Mouse (Mus musculus) kidney, postnatal 0 days (tissue): Measurements from ENCODE around the gene Nceh1. TPM values are rescaled to one million over a fixed set of nuclear protein-coding genes. Genes with fewer than 3 reads are reported as not detected.
"Not testable (repeated sequence)": the region's sequence is repeated elsewhere in the genome, so short reads cannot be mapped to it uniquely, and the experiment has no call there.

Experiments
- ATAC-seq: fragments of 200-750 bp; cut with Nextera tagmentation; replicated peaks from 2 replicates; pipeline ENCODE4 v1.8.0; 2017; ENCODE audit warnings: low read depth, moderate number of reproducible peaks, moderate TSS enrichment, moderate library complexity; ENCODE audit not compliant: low FRiP score
- DNase-seq: peaks from one replicate; pipeline ENCODE4 v3.0.0-alpha.2; 2016; ENCODE audit warnings: low spot score
- H3K27ac ChIP-seq: fragments of 300-500 bp; sonication (generic); 2 replicates; pipeline ENCODE4 v1.5.1; 2014; ENCODE audit warnings: mild to moderate bottlenecking
- H3K27me3 ChIP-seq: fragments of 300-500 bp; sonication (generic); 2 replicates; pipeline ENCODE4 v1.6.1; 2014; ENCODE audit warnings: low read length, mixed read lengths; ENCODE audit not compliant: insufficient read depth
- H3K36me3 ChIP-seq: fragments of 300-500 bp; sonication (generic); 2 replicates; pipeline ENCODE4 v1.6.1; 2014; ENCODE audit warnings: low read length, mixed read lengths; ENCODE audit not compliant: insufficient read depth
- H3K4me1 ChIP-seq: fragments of 300-500 bp; sonication (generic); replicated peaks from 2 replicates; pipeline ENCODE4 v1.6.1; 2014; ENCODE audit warnings: antibody characterized with exemption, low read length, mixed read lengths; ENCODE audit not compliant: insufficient read depth
- H3K4me2 ChIP-seq: fragments of 300-500 bp; sonication (generic); 2 replicates; pipeline ENCODE4 v1.6.1; 2014; ENCODE audit warnings: mild to moderate bottlenecking, low read length, moderate library complexity, mixed read lengths
- H3K4me3 ChIP-seq: fragments of 300-500 bp; sonication (generic); replicated peaks from 2 replicates; pipeline ENCODE4 v1.5.1; 2014; ENCODE audit warnings: low read depth, low read length
- H3K9ac ChIP-seq: fragments of 300-500 bp; sonication (generic); 2 replicates; pipeline ENCODE4 v1.6.1; 2014; ENCODE audit warnings: low read depth, low read length
- H3K9me3 ChIP-seq: fragments of 300-500 bp; sonication (generic); replicated peaks from 2 replicates; pipeline ENCODE4 v1.6.1; 2016; ENCODE audit warnings: low read length, inconsistent platforms, mixed read lengths
- CTCF ChIP-seq: IDR thresholded peaks from 2 replicates; pipeline ENCODE4 v1.5.1; 2016; ENCODE audit warnings: antibody characterized with exemption, low read depth, mild to moderate bottlenecking, moderate library complexity
- WGBS: fragments of 180-500 bp; shearing (Covaris S2); extraction: QIAGEN DNeasy Blood & Tissue Kit; methylation state at CpG from one replicate; pipeline ENCODE4 v1.1.7; 2014; 5-methylcytosine and 5-hydroxymethylcytosine counted together
- polyA plus RNA-seq: library from polyadenylated mRNA; unstranded; fragments of >200 nt; fragmentation: Nextera tagmentation; extraction: Ambion mirVana; gene quantifications from 2 replicates; pipeline ENCODE4 v1.2.1, GENCODE M21; 2015

Nceh1 gene
- polyA plus RNA-seq, 1 experiment from 2014 or later = 47.7 TPM

GRCm38 (mm10) chr3:27269151-27269550, 86.4 kb downstream of the Nceh1 start:
- DNase-seq = no peak
- Histone ChIP-seq H3K9ac (no peak overlapping the region), H3K4me3 (no peak overlapping the region), H3K4me2 (no peak overlapping the region), H3K9me3 (no peaks in the 10 kb centered on the region), H3K4me1 (peaks cover 18% of the 10 kb centered on the region; the same call in 1 of the 2 replicates), H3K27ac (peak overlapping the region; percentile 70; the same call in 1 of the 2 replicates), H3K36me3 (no peaks in the 10 kb centered on the region), H3K27me3 (no peaks in the 10 kb centered on the region)
- no peak for TF ChIP-seq CTCF
- WGBS = 47% methylated on average over 4 of the region's 4 CpGs
- ATAC-seq = no peak

- no peaks in the 10 kb centered on the region for H3K27me3 ChIP-seq
- no peaks in the 10 kb centered on the region for H3K36me3 ChIP-seq
- no peak overlapping the region for H3K9ac ChIP-seq
- 19% methylated on average over 11 of the region's 11 CpGs for WGBS
- DNase-seq (peak; percentile 92), ATAC-seq (peak; percentile 53)
- peaks cover 18% of the 10 kb centered on the region; the same call in 1 of the 2 replicates for H3K4me1 ChIP-seq
- H3K4me3 ChIP-seq = no peak overlapping the region
- H3K27ac ChIP-seq = peak overlapping the region; percentile 60
- H3K4me2 ChIP-seq = no peak overlapping the region; the same call in 1 of the 2 replicates
- peak; percentile 72 for TF ChIP-seq CTCF
- H3K9me3 ChIP-seq = no peaks in the 10 kb centered on the region
Measured at GRCm38 (mm10) chr3:27270160-27270962, 87.6 kb downstream of the Nceh1 start.

- Histone ChIP-seq H3K4me2 (no peak overlapping the region), H3K9me3 (no peaks in the 10 kb centered on the region), H3K27ac (peak overlapping the region; percentile 77), H3K36me3 (no peaks in the 10 kb centered on the region), H3K27me3 (no peaks in the 10 kb centered on the region), H3K4me1 (peaks cover 18% of the 10 kb centered on the region; the same call in 1 of the 2 replicates), H3K9ac (no peak overlapping the region), H3K4me3 (no peak overlapping the region)
- WGBS = 8% methylated on average over 7 of the region's 7 CpGs
- ATAC-seq = peak; percentile 85
- peak; percentile 80 for DNase-seq
- no peak for TF ChIP-seq CTCF
Measured at GRCm38 (mm10) chr3:27272926-27273745, 90.4 kb downstream of the Nceh1 start.

- not testable (repeated sequence) for H3K27me3 ChIP-seq, ATAC-seq, DNase-seq, H3K9me3 ChIP-seq, H3K36me3 ChIP-seq, H3K9ac ChIP-seq, H3K4me2 ChIP-seq, H3K4me3 ChIP-seq
- peaks cover 19% of the 10 kb centered on the region for H3K4me1 ChIP-seq
- WGBS = 75% methylated on average over 7 of the region's 14 CpGs
- H3K27ac ChIP-seq = peak overlapping the region; percentile 79
Measured at GRCm38 (mm10) chr3:27279286-27279925, 96.6 kb downstream of the Nceh1 start.

GRCm38 (mm10) chr3:27280280-27280749, 97.5 kb downstream of the Nceh1 start:
- DNase-seq (no peak), ATAC-seq (peak; percentile 38; the same call in 1 of the 2 replicates)
- Histone ChIP-seq H3K4me3 (no peak overlapping the region), H3K9me3 (no peaks in the 10 kb centered on the region), H3K4me1 (peaks cover 22% of the 10 kb centered on the region), H3K9ac (no peak overlapping the region), H3K36me3 (no peaks in the 10 kb centered on the region), H3K27ac (peak overlapping the region; percentile 79), H3K27me3 (no peaks in the 10 kb centered on the region), H3K4me2 (no peak overlapping the region)
- WGBS = 39% methylated on average over 11 of the region's 11 CpGs
- no peak for TF ChIP-seq CTCF
